Mouse (Mus musculus) intestine, embryonic 15.5 days (tissue): ENCODE results near the gene Rps6kc1. TPM values are rescaled to one million over a fixed set of nuclear protein-coding genes. Genes with fewer than 3 reads are reported as not detected.

ENCODE experiments used
- ATAC-seq: fragments of 200-750 bp; cut with Nextera tagmentation; 2 replicates; pipeline ENCODE4 v1.8.0; 2017; ENCODE audit warnings: moderate TSS enrichment, moderate library complexity
- H3K27ac ChIP-seq: fragments of 300-500 bp; sonication (generic); 2 replicates; pipeline ENCODE4 v1.5.1; 2015; ENCODE audit warnings: mild to moderate bottlenecking, inconsistent platforms
- H3K27me3 ChIP-seq: fragments of 300-500 bp; sonication (generic); replicated peaks from 2 replicates; pipeline ENCODE4 v1.6.1; 2015; ENCODE audit warnings: inconsistent platforms
- H3K36me3 ChIP-seq: fragments of 300-500 bp; sonication (generic); 2 replicates; pipeline ENCODE4 v1.6.1; 2015; ENCODE audit warnings: inconsistent platforms
- H3K4me1 ChIP-seq: fragments of 300-500 bp; sonication (generic); replicated peaks from 2 replicates; pipeline ENCODE4 v1.6.1; 2015; ENCODE audit warnings: inconsistent platforms
- H3K4me2 ChIP-seq: fragments of 300-500 bp; sonication (generic); replicated peaks from 2 replicates; pipeline ENCODE4 v1.6.1; 2015; ENCODE audit warnings: mild to moderate bottlenecking, inconsistent platforms
- H3K4me3 ChIP-seq: fragments of 300-500 bp; sonication (generic); replicated peaks from 2 replicates; pipeline ENCODE4 v1.5.1; 2015; ENCODE audit warnings: inconsistent platforms
- H3K9ac ChIP-seq: fragments of 300-500 bp; sonication (generic); 2 replicates; pipeline ENCODE4 v1.6.1; 2015; ENCODE audit warnings: inconsistent platforms
- H3K9me3 ChIP-seq: fragments of 300-500 bp; sonication (generic); 2 replicates; pipeline ENCODE4 v1.6.1; 2016; ENCODE audit warnings: inconsistent platforms
- WGBS: fragments of 180-500 bp; shearing (Covaris S2); methylation state at CpG from one replicate; pipeline ENCODE4 v1.1.7; 2015; 5-methylcytosine and 5-hydroxymethylcytosine counted together
- polyA plus RNA-seq: library from polyadenylated mRNA; unstranded; fragments of >200 nt; fragmentation: Nextera tagmentation; extraction: Ambion mirVana; gene quantifications from 2 replicates; pipeline ENCODE4 v1.2.1, GENCODE M21; 2015

Rps6kc1 gene
- polyA plus RNA-seq, 1 experiment from 2014 or later: 12.1 TPM

GRCm38 (mm10) chr1:190849162-190849865, 62.3 kb downstream of the Rps6kc1 start:
- Histone ChIP-seq H3K4me3 (no peak overlapping the region), H3K9ac (no peak overlapping the region), H3K9me3 (no peaks in the 10 kb centered on the region), H3K4me1 (no peaks in the 10 kb centered on the region), H3K27ac (no peak overlapping the region), H3K36me3 (peaks cover 3% of the 10 kb centered on the region; the same call in 1 of the 2 replicates), H3K27me3 (no peaks in the 10 kb centered on the region), H3K4me2 (no peak overlapping the region)
- WGBS: 76% methylated on average over 11 of the region's 11 CpGs
- no peak for ATAC-seq

GRCm38 (mm10) chr1:190848676-190849075, 62.9 kb downstream of the Rps6kc1 start:
- Histone ChIP-seq H3K9me3 (no peaks in the 10 kb centered on the region), H3K36me3 (peaks cover 3% of the 10 kb centered on the region; the same call in 1 of the 2 replicates), H3K9ac (no peak overlapping the region), H3K27ac (no peak overlapping the region), H3K27me3 (no peaks in the 10 kb centered on the region), H3K4me3 (no peak overlapping the region), H3K4me1 (no peaks in the 10 kb centered on the region), H3K4me2 (no peak overlapping the region)
- WGBS: 60% methylated on average over 3 of the region's 3 CpGs
- 0 out of 2 replicates have a peak, but pooled peaks have one; percentile 26 for ATAC-seq

- H3K27ac ChIP-seq: no peak overlapping the region
- H3K27me3 ChIP-seq: no peaks in the 10 kb centered on the region
- no peak overlapping the region for H3K9ac ChIP-seq
- ATAC-seq: no peak
- no peak overlapping the region for H3K4me3 ChIP-seq
- H3K9me3 ChIP-seq: no peaks in the 10 kb centered on the region
- H3K4me2 ChIP-seq: no peak overlapping the region
- 85% methylated on average over 3 of the region's 3 CpGs for WGBS
- H3K4me1 ChIP-seq: no peaks in the 10 kb centered on the region
- H3K36me3 ChIP-seq: peaks cover 3% of the 10 kb centered on the region; the same call in 1 of the 2 replicates
These were observed 64.6 kb downstream of the Rps6kc1 start for GRCm38 (mm10) chr1:190846956-190847355.

GRCm38 (mm10) chr1:190846074-190846730, 65.4 kb downstream of the Rps6kc1 start:
- H3K4me3 ChIP-seq: no peak overlapping the region
- no peak overlapping the region for H3K27ac ChIP-seq
- H3K36me3 ChIP-seq: peaks cover 3% of the 10 kb centered on the region; the same call in 1 of the 2 replicates
- WGBS: 92% methylated on average over 11 of the region's 11 CpGs
- no peak for ATAC-seq
- no peaks in the 10 kb centered on the region for H3K9me3 ChIP-seq
- H3K4me2 ChIP-seq: no peak overlapping the region
- no peaks in the 10 kb centered on the region for H3K4me1 ChIP-seq
- H3K27me3 ChIP-seq: no peaks in the 10 kb centered on the region
- no peak overlapping the region for H3K9ac ChIP-seq

GRCm38 (mm10) chr1:190845419-190845818, 66.2 kb downstream of the Rps6kc1 start:
- no peak overlapping the region for H3K9ac ChIP-seq
- H3K4me1 ChIP-seq: no peaks in the 10 kb centered on the region
- no peak overlapping the region for H3K27ac ChIP-seq
- peaks cover 3% of the 10 kb centered on the region; the same call in 1 of the 2 replicates for H3K36me3 ChIP-seq
- H3K4me3 ChIP-seq: no peak overlapping the region
- 45% methylated on average over 4 of the region's 4 CpGs for WGBS
- no peaks in the 10 kb centered on the region for H3K27me3 ChIP-seq
- ATAC-seq: peak; percentile 5; the same call in 1 of the 2 replicates
- H3K4me2 ChIP-seq: no peak overlapping the region
- H3K9me3 ChIP-seq: no peaks in the 10 kb centered on the region

- no peaks in the 10 kb centered on the region for H3K9me3 ChIP-seq
- no peak overlapping the region for H3K9ac ChIP-seq
- peaks cover 3% of the 10 kb centered on the region; the same call in 1 of the 2 replicates for H3K36me3 ChIP-seq
- no peaks in the 10 kb centered on the region for H3K4me1 ChIP-seq
- H3K4me2 ChIP-seq: no peak overlapping the region
- no peak overlapping the region for H3K4me3 ChIP-seq
- 93% methylated on average over 11 of the region's 11 CpGs for WGBS
- H3K27ac ChIP-seq: no peak overlapping the region
- no peak for ATAC-seq
- no peaks in the 10 kb centered on the region for H3K27me3 ChIP-seq
These were observed 67.2 kb downstream of the Rps6kc1 start for GRCm38 (mm10) chr1:190844356-190844755.

GRCm38 (mm10) chr1:190836046-190836445, 75.5 kb downstream of the Rps6kc1 start:
- Histone ChIP-seq H3K27me3 (no peaks in the 10 kb centered on the region), H3K4me2 (no peak overlapping the region), H3K4me1 (no peaks in the 10 kb centered on the region), H3K9me3 (no peaks in the 10 kb centered on the region), H3K9ac (no peak overlapping the region), H3K27ac (no peak overlapping the region), H3K4me3 (no peak overlapping the region), H3K36me3 (no peaks in the 10 kb centered on the region)
- ATAC-seq: no peak
- 83% methylated on average over 2 of the region's 2 CpGs for WGBS

GRCm38 (mm10) chr1:190834201-190834907, 77.2 kb downstream of the Rps6kc1 start:
- H3K4me3 ChIP-seq: no peak overlapping the region
- no peak overlapping the region for H3K9ac ChIP-seq
- H3K9me3 ChIP-seq: no peaks in the 10 kb centered on the region
- no peak overlapping the region for H3K27ac ChIP-seq
- no peaks in the 10 kb centered on the region for H3K36me3 ChIP-seq
- 78% methylated on average over 7 of the region's 7 CpGs for WGBS
- ATAC-seq: no peak
- H3K27me3 ChIP-seq: no peaks in the 10 kb centered on the region
- H3K4me2 ChIP-seq: no peak overlapping the region
- no peaks in the 10 kb centered on the region for H3K4me1 ChIP-seq

GRCm38 (mm10) chr1:190832965-190833630, 78.5 kb downstream of the Rps6kc1 start:
- Histone ChIP-seq H3K9me3 (no peaks in the 10 kb centered on the region), H3K4me3 (no peak overlapping the region), H3K27ac (no peak overlapping the region), H3K4me1 (no peaks in the 10 kb centered on the region), H3K27me3 (no peaks in the 10 kb centered on the region), H3K9ac (no peak overlapping the region), H3K36me3 (no peaks in the 10 kb centered on the region), H3K4me2 (no peak overlapping the region)
- 82% methylated on average over 8 of the region's 8 CpGs for WGBS
- no peak for ATAC-seq

GRCm38 (mm10) chr1:190831839-190832497, 79.6 kb downstream of the Rps6kc1 start:
- H3K4me2 ChIP-seq: no peak overlapping the region; the same call in 1 of the 2 replicates
- no peak overlapping the region for H3K4me3 ChIP-seq
- H3K27me3 ChIP-seq: no peaks in the 10 kb centered on the region
- H3K4me1 ChIP-seq: no peaks in the 10 kb centered on the region
- H3K9me3 ChIP-seq: no peaks in the 10 kb centered on the region
- H3K36me3 ChIP-seq: no peaks in the 10 kb centered on the region
- WGBS: 39% methylated on average over 10 of the region's 10 CpGs
- ATAC-seq: peak; percentile 81
- peak overlapping the region; percentile 48; the same call in 1 of the 2 replicates for H3K27ac ChIP-seq
- no peak overlapping the region for H3K9ac ChIP-seq

- Histone ChIP-seq H3K4me2 (no peak overlapping the region), H3K36me3 (no peaks in the 10 kb centered on the region), H3K4me1 (no peaks in the 10 kb centered on the region), H3K9me3 (no peaks in the 10 kb centered on the region), H3K9ac (no peak overlapping the region), H3K27ac (no peak overlapping the region), H3K27me3 (no peaks in the 10 kb centered on the region), H3K4me3 (no peak overlapping the region)
- 53% methylated on average over 9 of the region's 9 CpGs for WGBS
- no peak for ATAC-seq
These were observed 85.0 kb downstream of the Rps6kc1 start for GRCm38 (mm10) chr1:190826486-190827034.
